Mouse (Mus musculus) hindbrain, embryonic 10.5 days (tissue): ENCODE measurements around the gene Pgf. TPM values are rescaled to one million over a fixed set of nuclear protein-coding genes. Genes with fewer than 3 reads are reported as not detected.

ENCODE experiments used
- DNase-seq: peaks from one replicate; pipeline ENCODE4 v3.0.0-alpha.2; 2017; ENCODE audit warnings: low spot score
- H3K27ac ChIP-seq: fragments of 300-500 bp; sonication (generic); 2 replicates; pipeline ENCODE4 v1.5.1; 2016; ENCODE audit warnings: mild to moderate bottlenecking, moderate library complexity
- H3K27me3 ChIP-seq: fragments of 300-500 bp; sonication (generic); 2 replicates; pipeline ENCODE4 v1.6.1; 2016; ENCODE audit warnings: mild to moderate bottlenecking; ENCODE audit not compliant: poor library complexity, insufficient read depth, severe bottlenecking
- H3K36me3 ChIP-seq: fragments of 300-500 bp; sonication (generic); 2 replicates; pipeline ENCODE4 v1.6.1; 2016; ENCODE audit warnings: mild to moderate bottlenecking, moderate library complexity
- H3K4me1 ChIP-seq: fragments of 300-500 bp; sonication (generic); replicated peaks from 2 replicates; pipeline ENCODE4 v1.6.1; 2016; ENCODE audit warnings: mild to moderate bottlenecking
- H3K4me3 ChIP-seq: fragments of 300-500 bp; sonication (generic); 2 replicates; pipeline ENCODE4 v1.5.1; 2016; ENCODE audit warnings: mild to moderate bottlenecking, moderate library complexity
- H3K9me3 ChIP-seq: fragments of 300-500 bp; sonication (generic); 2 replicates; pipeline ENCODE4 v1.6.1; 2016; ENCODE audit warnings: mild to moderate bottlenecking, moderate library complexity
- WGBS: fragments of 180-500 bp; shearing (Covaris S2); methylation state at CpG from one replicate; pipeline ENCODE4 v1.1.7; 2016; 5-methylcytosine and 5-hydroxymethylcytosine counted together
- polyA plus RNA-seq: library from polyadenylated mRNA; unstranded; fragments of >200 nt; fragmentation: Nextera tagmentation; extraction: Ambion mirVana; gene quantifications from 2 replicates; pipeline ENCODE4 v1.2.1, GENCODE M21; 2016

Gene Pgf
- polyA plus RNA-seq, 1 experiment from 2014 or later = 8.0 TPM

DNA sequence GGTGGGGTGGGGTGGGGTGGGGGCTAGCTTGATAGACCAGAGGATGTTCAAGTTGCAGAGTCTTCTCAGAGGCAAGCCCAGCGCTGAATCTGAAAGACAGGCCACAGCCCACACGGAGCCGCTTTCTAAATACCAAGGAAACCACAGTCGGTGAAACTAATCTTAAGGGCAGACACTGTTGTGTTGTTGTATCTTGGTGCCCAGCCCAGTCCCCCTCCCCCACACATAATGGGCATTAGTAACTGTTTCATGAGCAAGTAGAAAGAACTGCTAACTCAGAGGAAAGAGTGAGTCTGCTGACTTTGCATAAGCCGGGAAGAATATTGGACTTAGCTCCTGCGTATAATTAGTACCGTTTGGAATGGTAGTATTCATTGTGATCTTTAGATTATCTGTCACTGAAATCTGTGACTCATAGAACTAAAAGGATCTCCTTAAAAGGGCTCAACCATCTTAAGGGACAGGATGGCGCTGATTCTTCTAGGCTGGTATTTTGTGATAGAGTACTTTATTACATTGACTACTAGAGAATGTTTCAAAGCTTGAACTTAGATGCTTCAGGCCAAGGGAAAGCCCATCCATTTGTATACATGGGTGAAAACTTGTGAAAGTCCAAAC lies 50.5 kb downstream of the Pgf start:
- H3K9me3 ChIP-seq = no peaks in the 10 kb centered on the region
- peaks cover 96% of the 10 kb centered on the region for H3K36me3 ChIP-seq
- no peak for DNase-seq
- WGBS = 91% methylated on average over 8 of the region's 8 CpGs
- no peaks in the 10 kb centered on the region for H3K4me1 ChIP-seq
- H3K27me3 ChIP-seq = no peaks in the 10 kb centered on the region
- no peak overlapping the region for H3K27ac ChIP-seq
- no peak overlapping the region for H3K4me3 ChIP-seq

DNA sequence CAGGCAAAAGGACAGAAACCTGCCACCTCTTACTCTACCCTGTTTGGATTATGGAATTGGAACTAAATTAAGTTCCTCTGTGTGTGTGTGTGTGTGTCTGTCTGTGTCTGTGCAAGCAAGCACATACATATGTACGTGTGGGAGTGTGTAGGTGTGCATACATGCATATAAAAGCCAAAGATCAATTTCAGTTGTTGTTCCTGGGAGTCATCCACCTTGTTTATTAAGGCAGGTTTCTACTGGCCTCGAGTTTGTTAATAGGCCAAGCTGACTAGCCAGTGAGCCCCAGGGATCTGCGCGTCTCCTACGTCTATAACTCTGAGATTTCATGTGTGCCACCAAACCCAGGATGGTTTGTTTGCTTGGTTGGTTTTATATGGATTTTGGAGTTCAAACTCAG lies 52.8 kb downstream of the Pgf start:
- no peaks in the 10 kb centered on the region for H3K4me1 ChIP-seq
- H3K27ac ChIP-seq = no peak overlapping the region
- H3K4me3 ChIP-seq = no peak overlapping the region
- 93% methylated on average over 5 of the region's 5 CpGs for WGBS
- peaks cover 99% of the 10 kb centered on the region for H3K36me3 ChIP-seq
- H3K9me3 ChIP-seq = no peaks in the 10 kb centered on the region
- no peaks in the 10 kb centered on the region for H3K27me3 ChIP-seq
- DNase-seq = no peak

DNA sequence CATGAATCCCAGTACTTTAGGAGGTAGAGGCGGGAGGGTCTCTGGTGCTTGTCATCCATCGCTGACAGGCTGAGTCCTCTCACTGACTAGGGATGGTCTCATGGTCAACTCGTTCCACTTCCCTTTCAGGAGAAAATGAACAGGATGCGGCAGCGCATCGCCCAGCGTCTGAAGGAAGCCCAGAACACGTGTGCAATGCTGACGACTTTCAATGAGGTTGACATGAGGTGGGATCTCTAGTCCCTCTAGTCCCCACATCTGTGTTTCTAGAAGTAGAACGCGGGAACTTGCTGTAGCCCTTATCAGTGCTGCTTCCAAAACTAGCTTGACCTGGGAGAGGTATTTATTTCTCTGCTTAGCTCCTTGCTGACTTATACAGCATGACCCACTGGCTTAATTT lies 53.9 kb downstream of the Pgf start:
- 92% methylated on average over 11 of the region's 11 CpGs for WGBS
- Histone ChIP-seq H3K4me1 (no peaks in the 10 kb centered on the region), H3K27me3 (no peaks in the 10 kb centered on the region), H3K27ac (no peak overlapping the region), H3K9me3 (no peaks in the 10 kb centered on the region), H3K36me3 (peaks cover 100% of the 10 kb centered on the region), H3K4me3 (no peak overlapping the region)
- no peak for DNase-seq

DNA sequence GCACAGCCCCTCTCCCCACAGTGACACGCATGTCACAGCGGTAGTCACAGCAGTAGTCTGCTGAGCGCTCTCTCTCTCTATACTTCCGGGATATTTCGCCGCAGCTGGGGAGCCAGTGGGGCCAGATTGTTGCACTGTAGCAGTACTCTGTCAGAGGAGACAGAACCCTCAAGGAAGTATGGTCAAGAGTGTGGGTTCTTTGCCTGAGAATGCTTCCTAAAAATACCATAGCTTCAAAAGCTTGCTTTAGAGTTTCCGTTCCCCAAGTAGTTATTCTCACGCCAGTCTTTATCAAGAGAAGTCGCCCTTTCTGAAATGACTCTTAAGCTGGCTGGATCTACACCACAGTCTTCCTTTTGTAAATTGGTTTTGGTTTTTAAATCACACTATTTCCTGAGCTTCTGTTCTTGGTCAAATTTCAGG lies 54.5 kb downstream of the Pgf start:
- Histone ChIP-seq H3K4me1 (no peaks in the 10 kb centered on the region), H3K9me3 (no peaks in the 10 kb centered on the region), H3K4me3 (no peak overlapping the region), H3K27me3 (no peaks in the 10 kb centered on the region), H3K36me3 (peaks cover 100% of the 10 kb centered on the region), H3K27ac (no peak overlapping the region)
- no peak for DNase-seq
- 92% methylated on average over 9 of the region's 9 CpGs for WGBS

DNA sequence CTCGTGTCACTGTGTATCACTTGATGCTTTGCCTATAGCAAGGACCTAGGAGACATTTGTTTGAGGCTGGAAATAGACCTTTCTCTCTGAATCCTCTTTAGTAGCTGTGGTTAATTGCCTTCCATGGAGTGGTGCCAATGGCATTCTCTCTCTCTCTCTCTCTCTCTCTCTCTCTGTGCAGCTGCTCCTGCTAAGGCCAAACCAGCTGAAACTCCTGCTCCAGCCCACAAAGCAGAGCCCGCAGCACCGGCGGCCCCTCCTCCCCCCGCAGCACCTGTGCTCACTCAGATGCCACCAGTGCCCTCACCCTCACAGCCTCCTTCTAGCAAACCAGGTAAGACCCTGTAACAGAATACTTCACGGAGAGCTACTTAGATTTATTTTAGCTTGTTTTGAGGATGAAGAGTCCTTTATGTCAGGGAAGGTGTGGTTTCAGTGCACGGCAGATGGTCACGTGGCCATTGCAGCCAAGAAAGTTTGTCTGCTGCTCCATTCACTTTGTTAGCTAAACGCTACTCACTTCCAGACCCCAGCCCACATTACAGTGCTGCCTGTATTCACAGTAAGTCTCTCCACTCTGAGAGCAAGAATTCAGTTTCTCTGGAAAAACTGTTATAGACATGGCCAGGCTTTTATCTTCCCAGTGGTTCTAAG lies 55.7 kb downstream of the Pgf start:
- 91% methylated on average over 9 of the region's 9 CpGs for WGBS
- DNase-seq = no peak

More for the DNA sequence above, 55.7 kb downstream of the Pgf start:
- peaks cover 99% of the 10 kb centered on the region for H3K36me3 ChIP-seq
- no peaks in the 10 kb centered on the region for H3K27me3 ChIP-seq
- H3K4me1 ChIP-seq = no peaks in the 10 kb centered on the region
- H3K27ac ChIP-seq = no peak overlapping the region
- H3K4me3 ChIP-seq = no peak overlapping the region
- no peaks in the 10 kb centered on the region for H3K9me3 ChIP-seq

Other genes starting within 250 kb of the Pgf start
- gene Fcf1, start 206.9 kb downstream of the Pgf start, polyA plus RNA-seq = 174 and 178 TPM in 2 replicates
- 18.5 and 21.5 TPM in 2 replicates for gene Arel1, start 206.9 kb downstream of the Pgf start, polyA plus RNA-seq
- gene Ylpm1, start 181.5 kb downstream of the Pgf start, polyA plus RNA-seq = 31.9 and 34.8 TPM in 2 replicates
- 3.8 and 4.7 TPM in 2 replicates for gene Prox2, start 67.0 kb downstream of the Pgf start, polyA plus RNA-seq
- gene Dlst, start 67.0 kb downstream of the Pgf start, polyA plus RNA-seq = 101 and 109 TPM in 2 replicates
- gene Rps6kl1, start 26.5 kb downstream of the Pgf start, polyA plus RNA-seq = 3.7 and 3.8 TPM in 2 replicates
- gene Eif2b2, start 41.7 kb upstream of the Pgf start, polyA plus RNA-seq = 126 and 131 TPM in 2 replicates
- gene Mlh3, start 92.8 kb upstream of the Pgf start, polyA plus RNA-seq = 5.5 and 8.8 TPM in 2 replicates
- gene Acyp1, start 110.6 kb upstream of the Pgf start, polyA plus RNA-seq = 59.2 and 75.5 TPM in 2 replicates
- gene Zc2hc1c, start 110.8 kb upstream of the Pgf start, polyA plus RNA-seq = 1.1 and 1.7 TPM in 2 replicates
- gene Nek9, start 161.6 kb upstream of the Pgf start, polyA plus RNA-seq = 16.9 and 22.8 TPM in 2 replicates
- 253 and 254 TPM in 2 replicates for gene Tmed10, start 197.1 kb upstream of the Pgf start, polyA plus RNA-seq